Mouse (Mus musculus) G1E (cell line): ENCODE results near the gene 2700049A03Rik.

ENCODE experiments used
- CTCF ChIP-seq: IDR thresholded peaks from 2 replicates; pipeline ENCODE4 v1.5.1; 2012; ENCODE audit warnings: low read depth, low read length, inconsistent platforms, mixed read lengths
- GATA1 ChIP-seq: IDR thresholded peaks from 2 replicates; pipeline ENCODE4 v1.6.1; 2012; ENCODE audit warnings: borderline replicate concordance, low read length, inconsistent platforms, mixed read lengths
- GATA2 ChIP-seq: IDR thresholded peaks from 2 replicates; pipeline ENCODE4 v1.6.1; 2012; ENCODE audit warnings: low read depth, low read length, inconsistent platforms, borderline replicate concordance
- TAL1 ChIP-seq: conservative IDR thresholded peaks from 2 replicates; pipeline ENCODE4 v1.6.1; 2012; ENCODE audit warnings: low read depth, low read length, inconsistent platforms, mixed read lengths

DNA sequence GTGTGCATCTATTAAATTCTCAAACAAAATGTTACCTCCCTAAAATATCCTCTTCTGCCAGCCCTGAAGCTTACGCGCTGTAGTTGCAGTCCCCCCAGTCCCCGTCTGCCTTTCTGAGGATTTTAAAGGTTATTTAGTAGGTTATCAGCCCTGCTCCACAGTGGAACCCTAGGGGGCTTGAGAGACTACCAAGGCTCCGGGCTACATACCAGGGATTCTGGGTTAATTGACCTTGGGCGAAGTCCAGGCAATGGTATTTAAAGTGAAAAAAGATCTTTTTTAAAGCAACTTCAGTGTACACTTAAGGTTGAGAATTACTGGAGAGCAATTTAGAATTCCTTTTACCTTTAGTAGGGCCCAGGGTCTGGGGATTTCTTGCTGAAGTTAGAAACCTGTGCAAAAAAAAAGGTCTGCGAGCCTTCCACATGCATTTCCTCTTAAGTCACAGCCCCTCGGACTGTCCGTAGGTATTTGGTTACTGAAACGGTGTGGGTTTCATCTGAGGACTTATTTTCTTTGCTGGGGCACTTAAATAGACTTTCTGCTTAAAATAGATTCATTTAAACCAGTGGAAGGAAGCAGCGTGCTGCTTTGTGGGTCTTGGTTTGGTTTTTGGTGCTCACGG is 108.2 kb downstream of the 2700049A03Rik start:
- TF ChIP-seq CTCF (no peak), GATA1 (no peak), GATA2 (no peak), TAL1 (no peak)
